Mouse (Mus musculus) T-helper 17 cell (primary cell): ENCODE measurements at regions not wholly inside any gene's neighbourhood (a gene's known extent, or its start where the extent isn't known, plus 50 kb on each side); places are given as distances from the start of the nearest gene placed in this dataset.
"Not testable (repeated sequence)": the region's sequence is repeated elsewhere in the genome, so short reads cannot be mapped to it uniquely, and the experiment has no call there.

Experiments
- in situ Hi-C, 2 experiments: fragments of 300-600 bp; cut with MboI, MseI; formaldehyde crosslinking; loops; 1 replicate in 1 of 2; 2 replicates in 1 of 2; pipeline ENCODE4 v1.15.1; 2025; ENCODE audit warnings: high pct_unique_total_duplicates in 2 of 2

GRCm38 (mm10) chr1:149129767-149130287, 831.3 kb downstream of the Pla2g4a start:
- in situ Hi-C loops, result no loop called here

- in situ Hi-C loops, result no loop called here
Observed at GRCm38 (mm10) chr1:149129138-149129537, 832.0 kb downstream of the Pla2g4a start.

GRCm38 (mm10) chr1:149127709-149128108, 833.4 kb downstream of the Pla2g4a start:
- in situ Hi-C loops, result no loop called here

DNA sequence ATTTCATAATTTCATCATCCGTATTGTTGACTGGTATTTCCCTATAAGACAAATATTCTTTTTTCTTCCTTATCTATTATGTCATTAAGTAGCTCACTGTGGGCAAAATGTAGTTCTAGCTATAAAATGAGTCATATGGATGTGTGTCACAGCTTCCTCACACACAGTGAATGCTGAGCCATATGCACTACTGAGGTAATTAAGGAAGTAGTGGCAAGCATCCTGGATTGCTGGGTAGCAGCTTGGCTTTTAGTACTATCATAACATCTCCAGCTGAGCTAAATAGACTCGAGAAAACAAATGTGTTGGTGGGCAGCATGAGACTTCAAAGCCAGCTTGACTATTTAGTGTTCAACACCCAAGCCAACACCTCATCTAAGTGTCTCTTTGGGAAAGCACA, 857.7 kb downstream of the Pla2g4a start:
- in situ Hi-C loops, result no loop called here

GRCm38 (mm10) chr1:149097426-149097825, 863.7 kb downstream of the Pla2g4a start:
- in situ Hi-C loops, result no loop called here

GRCm38 (mm10) chr1:149074681-149075080, 886.4 kb downstream of the Pla2g4a start:
- in situ Hi-C loops, result no loop called here

GRCm38 (mm10) chr1:149069570-149069969, 891.5 kb downstream of the Pla2g4a start:
- in situ Hi-C loops, result no loop called here

- in situ Hi-C loops, result not testable (repeated sequence)
Observed at GRCm38 (mm10) chr1:149063011-149063410, 898.1 kb downstream of the Pla2g4a start.

DNA sequence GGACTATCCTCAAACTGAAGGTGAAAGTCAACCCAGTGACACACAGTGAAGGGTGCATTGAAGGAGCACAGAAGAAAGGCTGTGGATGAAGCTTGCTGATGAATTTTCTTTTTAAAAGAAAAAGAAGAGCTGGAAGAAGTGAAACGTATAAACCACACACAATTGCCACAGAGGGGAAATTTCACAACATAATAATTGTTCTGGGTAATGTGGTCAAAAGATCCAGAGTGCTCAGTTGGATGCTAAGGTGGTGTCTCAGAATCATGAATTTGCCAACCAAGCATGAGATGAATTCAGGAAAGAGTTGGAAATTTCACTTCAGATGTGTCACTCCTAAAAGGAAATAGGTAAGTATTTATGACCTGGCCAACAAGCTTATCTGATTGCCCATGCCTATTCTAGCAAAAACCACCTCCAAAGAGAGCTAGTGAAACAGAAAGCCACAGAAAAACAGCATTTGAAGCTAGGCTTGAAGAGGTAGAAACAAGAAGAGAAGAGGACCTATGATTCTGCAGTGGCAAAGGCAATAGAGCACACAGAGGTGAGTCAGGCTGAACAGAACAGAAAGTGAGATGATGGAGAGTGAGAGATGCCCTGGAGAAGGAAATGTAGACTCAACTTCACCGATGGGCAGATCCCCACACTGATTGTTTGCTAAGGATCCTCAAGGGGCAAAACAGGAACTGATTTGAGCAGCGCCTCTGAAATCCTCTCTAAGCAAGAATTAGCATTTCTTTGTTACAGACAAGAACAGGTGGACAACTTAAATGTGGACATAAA, 922.7 kb downstream of the Pla2g4a start:
- in situ Hi-C loops, result no loop called here

DNA sequence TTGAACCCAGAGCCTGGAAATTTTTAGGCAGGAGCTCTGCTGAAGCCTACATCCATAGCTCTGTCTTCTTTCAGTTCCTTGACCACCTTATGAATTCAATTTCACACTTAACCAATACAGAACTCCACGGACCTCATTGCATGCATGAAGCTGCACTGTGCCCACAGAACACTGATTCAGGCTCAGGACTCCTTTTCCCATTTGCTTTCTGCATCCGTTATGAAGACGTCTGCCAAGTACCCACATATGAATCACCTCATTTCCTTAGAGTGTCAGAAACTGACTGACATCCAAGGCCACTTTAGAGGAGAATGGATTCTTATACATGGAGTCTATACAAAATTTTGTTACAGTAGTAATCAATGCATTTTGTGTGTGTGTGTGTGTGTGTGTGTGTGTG, 932.8 kb downstream of the Pla2g4a start:
- in situ Hi-C loops, result no loop called here

- in situ Hi-C loops, result no loop called here
Observed at GRCm38 (mm10) chr1:149021734-149022133, 939.4 kb downstream of the Pla2g4a start.

GRCm38 (mm10) chr1:149021273-149021672, 939.8 kb downstream of the Pla2g4a start:
- in situ Hi-C loops, result no loop called here

- in situ Hi-C loops, result no loop called here
Observed at GRCm38 (mm10) chr1:149014559-149014958, 946.5 kb downstream of the Pla2g4a start.

DNA sequence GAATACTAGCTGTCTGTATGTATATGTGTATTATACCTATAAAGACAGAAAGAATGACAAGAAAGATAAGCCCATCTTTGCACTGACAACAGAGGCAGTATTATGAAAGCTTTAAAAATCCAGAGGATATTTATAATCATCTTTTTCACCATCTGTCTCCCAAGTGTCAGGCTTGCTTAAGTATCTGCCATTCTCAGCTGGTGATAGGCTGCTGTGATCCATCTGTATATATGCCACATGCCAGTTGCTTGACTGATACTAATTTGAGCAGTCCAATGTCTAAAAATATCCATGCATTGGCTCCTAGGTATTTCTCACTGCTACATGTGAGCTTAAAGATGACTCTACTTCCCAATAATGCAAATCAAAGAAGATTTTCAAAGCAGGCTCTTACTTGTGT, 950.3 kb downstream of the Pla2g4a start:
- in situ Hi-C loops, result no loop called here

DNA sequence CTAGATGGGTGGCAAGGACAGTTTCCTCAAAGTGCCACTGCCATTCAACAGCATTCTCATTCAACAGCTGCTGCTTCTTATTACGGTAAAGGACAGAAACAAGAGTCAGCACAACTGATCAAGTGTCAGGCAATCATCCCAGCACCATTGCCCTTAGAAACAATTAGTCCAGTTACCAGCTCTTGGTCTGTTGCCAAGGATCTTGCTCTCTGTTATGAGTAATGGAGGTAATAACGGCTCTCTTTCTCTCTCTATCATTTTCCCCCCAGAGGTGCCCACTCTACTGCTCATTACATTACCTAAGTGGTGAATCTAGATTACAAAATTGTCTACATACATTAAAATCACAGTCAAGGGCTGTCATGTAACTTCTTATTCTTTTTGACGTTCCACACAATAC, 961.0 kb downstream of the Pla2g4a start:
- in situ Hi-C loops, result no loop called here

DNA sequence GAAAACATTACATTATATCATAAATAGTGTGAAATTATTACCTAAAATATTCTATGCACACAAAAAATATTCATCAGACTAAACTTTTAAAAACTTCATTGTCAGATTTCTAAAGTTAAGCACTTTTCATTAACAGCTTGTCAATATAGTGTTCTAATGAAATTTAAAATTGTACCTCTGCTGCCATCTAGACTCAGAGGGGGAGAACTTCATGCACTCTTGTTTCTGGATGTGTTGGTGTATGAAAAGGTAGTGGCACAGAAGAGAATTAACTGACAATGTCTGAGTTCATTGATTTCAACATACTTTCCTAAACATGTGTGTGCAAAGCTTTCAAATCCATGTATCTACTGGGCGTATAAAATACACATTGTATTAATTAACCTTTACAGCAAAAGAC, 967.5 kb downstream of the Pla2g4a start:
- in situ Hi-C loops, result no loop called here

GRCm38 (mm10) chr1:148977377-148977776, 983.7 kb downstream of the Pla2g4a start:
- in situ Hi-C loops, result no loop called here

- in situ Hi-C loops, result no loop called here
Observed at GRCm38 (mm10) chr1:148965358-148965757, 995.7 kb downstream of the Pla2g4a start.

- in situ Hi-C loops, result no loop called here
Observed at GRCm38 (mm10) chr1:148934366-148934765, 1026.7 kb downstream of the Pla2g4a start.

- in situ Hi-C loops, result no loop called here
Observed at GRCm38 (mm10) chr1:148924506-148924905, 1036.6 kb downstream of the Pla2g4a start.

DNA sequence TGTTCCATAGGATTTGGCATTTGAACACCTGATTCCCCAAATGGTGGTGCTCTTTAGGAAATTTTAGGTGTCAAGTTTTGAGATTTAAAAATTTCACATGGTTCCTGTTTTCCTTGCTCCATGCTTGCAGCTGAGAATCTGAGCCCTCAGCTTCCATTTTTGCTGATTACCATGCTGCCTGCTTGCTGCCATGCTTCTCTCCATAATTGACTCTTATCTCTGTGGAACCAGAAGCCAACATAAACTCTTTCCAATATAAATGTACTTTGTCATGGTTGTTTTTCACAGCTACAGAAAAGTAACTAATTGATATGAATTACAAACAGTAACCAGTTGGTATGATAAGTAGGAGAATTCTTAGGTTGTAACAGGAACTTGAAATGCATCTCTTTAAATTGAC, 1044.0 kb downstream of the Pla2g4a start:
- in situ Hi-C loops, result no loop called here

- in situ Hi-C loops, result no loop called here
Observed at GRCm38 (mm10) chr1:148912819-148913218, 1048.3 kb downstream of the Pla2g4a start.

- in situ Hi-C loops, result no loop called here
Observed at GRCm38 (mm10) chr1:148904067-148904466, 1057.0 kb downstream of the Pla2g4a start.
